Mouse (Mus musculus) embryonic fibroblast, embryonic 13.5 days (primary cell): Measurements from ENCODE around the gene Crebl2.

Experiments
- CTCF ChIP-seq: IDR thresholded peaks from 2 replicates; pipeline ENCODE4 v1.5.1; 2011; ENCODE audit warnings: mild to moderate bottlenecking, control low read depth, low read length, moderate library complexity, borderline replicate concordance; ENCODE audit not compliant: insufficient read depth
- POLR2A ChIP-seq: IDR thresholded peaks from 2 replicates; pipeline ENCODE4 v1.6.1; 2011; ENCODE audit warnings: low read depth, mild to moderate bottlenecking, control low read depth, low read length, moderate library complexity

GRCm38 (mm10) chr6:134806130-134806529 lies 23.8 kb upstream of the Crebl2 start:
- TF ChIP-seq CTCF (no peak), POLR2A (no peak)
